Mouse (Mus musculus) adrenal gland, adult 2 months (tissue): ENCODE data around the gene Nemf. TPM values are rescaled to one million over a fixed set of nuclear protein-coding genes. Genes with fewer than 3 reads are reported as not detected.
"Not testable (repeated sequence)": the region's sequence is repeated elsewhere in the genome, so short reads cannot be mapped to it uniquely, and the experiment has no call there.

Source experiments
- DNase-seq: peaks from one replicate; pipeline ENCODE4 v3.0.0; 2021
- polyA plus RNA-seq: library from polyadenylated mRNA; depleted of rRNA; stranded (reverse); fragments of >200 nt; gene quantifications from 2 replicates; pipeline ENCODE4 v1.2.3, GENCODE M21; 2012
- total RNA-seq, 2 experiments: library from RNA; stranded (reverse); gene quantifications; 2 replicates each; pipeline ENCODE4 v1.2.3; 2021

Gene Nemf
- total and polyA plus RNA-seq, 3 experiments: 0.61 to 41.5 (median 40.8) TPM

GRCm38 (mm10) chr12:69372731-69373331, 15.9 kb upstream of the Nemf start:
- DNase-seq: peak; percentile 47

GRCm38 (mm10) chr12:69371854-69372671, 15.1 kb upstream of the Nemf start, which contains the start of the genes Arf6 and Gm9887:
Arf6 (plus strand) TSS chr12:69372150.
Gm9887 (minus strand) TSS chr12:69372458.
- DNase-seq: peak; percentile 99

- DNase-seq: no peak
These were observed 14.5 kb upstream of the Nemf start for GRCm38 (mm10) chr12:69371421-69371853.

- no peak for DNase-seq
These were observed 14.0 kb upstream of the Nemf start for GRCm38 (mm10) chr12:69370936-69371335.

- DNase-seq: no peak
These were observed 10.6 kb upstream of the Nemf start for GRCm38 (mm10) chr12:69367557-69367956.

GRCm38 (mm10) chr12:69366424-69366823, 9.5 kb upstream of the Nemf start:
- DNase-seq: no peak

GRCm38 (mm10) chr12:69365757-69366156, 8.8 kb upstream of the Nemf start:
- no peak for DNase-seq

GRCm38 (mm10) chr12:69363899-69364762, 7.2 kb upstream of the Nemf start:
- peak; percentile 91 for DNase-seq

GRCm38 (mm10) chr12:69363110-69363509, 6.1 kb upstream of the Nemf start:
- DNase-seq: not testable (repeated sequence)

- DNase-seq: no peak
These were observed 5.4 kb upstream of the Nemf start for GRCm38 (mm10) chr12:69362388-69362787.

- no peak for DNase-seq
These were observed 5.0 kb upstream of the Nemf start for GRCm38 (mm10) chr12:69361919-69362318.

- DNase-seq: peak; percentile 100
These were observed 4.3 kb upstream of the Nemf start for GRCm38 (mm10) chr12:69360997-69361899.

GRCm38 (mm10) chr12:69360655-69360996, 3.7 kb upstream of the Nemf start:
- DNase-seq: peak; percentile 65

GRCm38 (mm10) chr12:69357300-69357646, 308 bp upstream of the Nemf start:
- no peak for DNase-seq

GRCm38 (mm10) chr12:69351685-69352084, 5.3 kb downstream of the Nemf start:
- DNase-seq: no peak

GRCm38 (mm10) chr12:69349928-69350327, 7.0 kb downstream of the Nemf start:
- DNase-seq: no peak

GRCm38 (mm10) chr12:69333547-69333946, 23.4 kb downstream of the Nemf start:
- DNase-seq: peak; percentile 10

GRCm38 (mm10) chr12:69332147-69332546, 24.8 kb downstream of the Nemf start:
- no peak for DNase-seq

GRCm38 (mm10) chr12:69331187-69331586, 25.8 kb downstream of the Nemf start:
- DNase-seq: no peak

GRCm38 (mm10) chr12:69318431-69318830, 38.5 kb downstream of the Nemf start:
- peak; percentile 25 for DNase-seq

GRCm38 (mm10) chr12:69309659-69310058, 47.3 kb downstream of the Nemf start:
- no peak for DNase-seq
